ENCODE assay signal across 24 mouse cellular contexts in genomic region chr1:186417101-186417500, GRCm38 (mm10).
DNase-seq lines count a peak whose midpoint lies in the region; ATAC-seq lines count a peak whose summit lies in the region.
"Had no signal": no experiment of that assay in that cellular context is flagged by ENCODE, and none has a peak within 500 bp of the region (broad histone marks: within the 10 kb centered on the region; RNA-seq: fewer than 3 reads in every experiment).

No protein-coding gene starts in this region.

- no peak overlapping the region for H3K4me3 ChIP-seq in heart, embryonic 16.5 days (ENCODE audit: low read length)
- H3K4me3 ChIP-seq in forebrain, embryonic 15.5 days: no peak overlapping the region
- H3K4me3 ChIP-seq: embryonic facial prominence, embryonic 13.5 days; erythroblast, embryonic 14.5 days; forebrain, embryonic 13.5 days; heart, embryonic 12.5 days; hindbrain, embryonic 12.5 days; stomach, embryonic 15.5 days had no signal

- DNase-seq in cerebellum, postnatal 4 days (ENCODE audit: low spot score in 2 of 2): no peak
- DNase-seq in heart, adult 18-20 months: no peak
- DNase-seq in cerebellum, adult 18-20 months: peak; percentile 9 to 17
- DNase-seq in cerebellum, postnatal 25 days: peak; percentile 42 to 70
- no peak for DNase-seq in adrenal gland, adult (ENCODE audit: inconsistent age in 2 of 2, low spot score in 1 of 2)
- DNase-seq: adrenal gland, postnatal 10 days; embryo, embryonic 11 days; gastrocnemius, postnatal 36 days; kidney, adult 18-20 months; liver, postnatal 0 days; lung, postnatal 10 days; thymus, postnatal 25 days had no signal

- no peaks in the 10 kb centered on the region; the same call in 1 of the 2 replicates for H3K4me1 ChIP-seq in heart, embryonic 16.5 days (ENCODE audit: control insufficient read depth, insufficient read depth, low read length)
- H3K4me1 ChIP-seq in forebrain, embryonic 15.5 days: no peaks in the 10 kb centered on the region
- H3K4me1 ChIP-seq: forebrain, embryonic 13.5 days; hindbrain, embryonic 12.5 days had no signal

- WGBS in heart, embryonic 16.5 days: 38% methylated on average over 1 of the region's 1 CpGs
- 58% methylated on average over 1 of the region's 1 CpGs for WGBS in forebrain, embryonic 15.5 days

- no peaks in the 10 kb centered on the region for H3K27me3 ChIP-seq in heart, embryonic 16.5 days (ENCODE audit: control insufficient read depth, insufficient read depth, low read length)
- no peaks in the 10 kb centered on the region for H3K27me3 ChIP-seq in forebrain, embryonic 15.5 days
- H3K27me3 ChIP-seq: embryonic facial prominence, embryonic 13.5 days; forebrain, embryonic 13.5 days; heart, embryonic 12.5 days; hindbrain, embryonic 12.5 days; stomach, embryonic 15.5 days had no signal

- H3K9ac ChIP-seq in heart, embryonic 16.5 days (ENCODE audit: low read length): no peak overlapping the region
- no peak overlapping the region for H3K9ac ChIP-seq in forebrain, embryonic 15.5 days (replicated peaks)
- H3K9ac ChIP-seq: embryonic facial prominence, embryonic 13.5 days; forebrain, embryonic 13.5 days; heart, embryonic 12.5 days; hindbrain, embryonic 12.5 days; liver, postnatal 0 days; stomach, embryonic 15.5 days had no signal

- H3K36me3 ChIP-seq in heart, embryonic 16.5 days (ENCODE audit: control insufficient read depth, insufficient read depth): no peaks in the 10 kb centered on the region
- no peaks in the 10 kb centered on the region for H3K36me3 ChIP-seq in forebrain, embryonic 15.5 days
- H3K36me3 ChIP-seq: embryonic facial prominence, embryonic 13.5 days; heart, embryonic 12.5 days; hindbrain, embryonic 12.5 days; stomach, embryonic 15.5 days had no signal

- no peaks in the 10 kb centered on the region for H3K9me3 ChIP-seq in heart, embryonic 16.5 days (replicated peaks; ENCODE audit: control insufficient read depth, low read length)
- H3K9me3 ChIP-seq in forebrain, embryonic 15.5 days: no peaks in the 10 kb centered on the region
- H3K9me3 ChIP-seq: embryonic facial prominence, embryonic 13.5 days; forebrain, embryonic 13.5 days; heart, embryonic 12.5 days; hindbrain, embryonic 12.5 days; stomach, embryonic 15.5 days had no signal

- H3K4me2 ChIP-seq in heart, embryonic 16.5 days (ENCODE audit: low read depth, low read length): no peak overlapping the region
- no peak overlapping the region for H3K4me2 ChIP-seq in forebrain, embryonic 15.5 days (replicated peaks)
- H3K4me2 ChIP-seq: embryonic facial prominence, embryonic 13.5 days; forebrain, embryonic 13.5 days; heart, embryonic 12.5 days; hindbrain, embryonic 12.5 days; midbrain, embryonic 11.5 days; stomach, embryonic 15.5 days had no signal

- peak; percentile 62 for ATAC-seq in cerebellum, adult (ENCODE audit: insufficient number of reproducible peaks, low FRiP score, low TSS enrichment)
- peak; percentile 37; the same call in 1 of the 2 replicates for ATAC-seq in heart, embryonic 16.5 days (replicated peaks; ENCODE audit: extremely low read depth, insufficient read depth, low FRiP score)
- no peak for ATAC-seq in forebrain, embryonic 15.5 days (replicated peaks)
- ATAC-seq: activated CD4-positive, CD25-positive, alpha-beta regulatory T cell, adult 4 months; forebrain, embryonic 13.5 days; inflammation-experienced regulatory T-cells, adult 6 months; liver, postnatal 0 days had no signal

- H3K27ac ChIP-seq in heart, embryonic 16.5 days (ENCODE audit: low read length): no peak overlapping the region
- H3K27ac ChIP-seq in forebrain, embryonic 15.5 days (replicated peaks): no peak overlapping the region
- H3K27ac ChIP-seq: embryonic facial prominence, embryonic 13.5 days; forebrain, embryonic 13.5 days; hindbrain, embryonic 12.5 days; stomach, embryonic 15.5 days had no signal

Comparison
In these comparisons a context has a peak if more than half of its experiments do, and no peak if none do; other contexts are left out.
1. DNase-seq: peak in cerebellum, adult 18-20 months (2 of 2) and cerebellum, postnatal 25 days (2 of 2); none in cerebellum, postnatal 4 days (0 of 2), heart, adult 18-20 months (0 of 2) and adrenal gland, adult (0 of 2).